Mouse (Mus musculus) inflammation-experienced regulatory T-cells, adult 6 months (primary cell): ENCODE results near the gene Btbd17. TPM values are rescaled to one million over a fixed set of nuclear protein-coding genes. Genes with fewer than 3 reads are reported as not detected.
A peak's percentile ranks its signal among the peaks of the same experiment; 100 is the strongest.

Experiments used
- ATAC-seq: one replicate; pipeline ENCODE4 v1.8.0; 2017
- polyA plus RNA-seq, 3 experiments: library from polyadenylated mRNA; unstranded; fragments of 100-300 nt; shearing (Covaris generic); gene quantifications; one replicate each; pipeline ENCODE4 v1.2.1; 2017

Gene Btbd17
- polyA plus RNA-seq, 3 experiments from 2014 or later, result not detected

- no peak for ATAC-seq
Observed at GRCm38 (mm10) chr11:114802540-114803267, 7.0 kb upstream of the Btbd17 start.

GRCm38 (mm10) chr11:114801906-114802305, 6.2 kb upstream of the Btbd17 start:
- ATAC-seq, result no peak

- ATAC-seq, result no peak
Observed at GRCm38 (mm10) chr11:114798624-114799023, 2.9 kb upstream of the Btbd17 start, which contains the start of gene Gpr142. Gene Gpr142, plus strand, starts transcription at chr11:114798924.

- ATAC-seq, result no peak
Observed at GRCm38 (mm10) chr11:114797981-114798380, 2.2 kb upstream of the Btbd17 start.

GRCm38 (mm10) chr11:114797176-114797575, 1.4 kb upstream of the Btbd17 start:
- ATAC-seq, result no peak

GRCm38 (mm10) chr11:114795231-114795746, 456 bp downstream of the Btbd17 start:
- no peak for ATAC-seq

- no peak for ATAC-seq
Observed at GRCm38 (mm10) chr11:114794691-114795090, 1.1 kb downstream of the Btbd17 start.

GRCm38 (mm10) chr11:114793868-114794545, 1.7 kb downstream of the Btbd17 start:
- ATAC-seq, result no peak

GRCm38 (mm10) chr11:114792931-114793494, 2.7 kb downstream of the Btbd17 start:
- no peak for ATAC-seq

- ATAC-seq, result no peak
Observed at GRCm38 (mm10) chr11:114791891-114792411, 3.8 kb downstream of the Btbd17 start.

GRCm38 (mm10) chr11:114791351-114791889, 4.3 kb downstream of the Btbd17 start:
- ATAC-seq, result no peak

GRCm38 (mm10) chr11:114790841-114791240, 4.9 kb downstream of the Btbd17 start:
- ATAC-seq, result no peak

- ATAC-seq, result no peak
Observed at GRCm38 (mm10) chr11:114790171-114790570, 5.6 kb downstream of the Btbd17 start.

GRCm38 (mm10) chr11:114789716-114790115, 6.0 kb downstream of the Btbd17 start:
- ATAC-seq, result no peak

- peak; percentile 28 for ATAC-seq
Observed at GRCm38 (mm10) chr11:114789061-114789714, 6.6 kb downstream of the Btbd17 start.

GRCm38 (mm10) chr11:114787611-114788010, 8.1 kb downstream of the Btbd17 start:
- no peak for ATAC-seq

- ATAC-seq, result no peak
Observed at GRCm38 (mm10) chr11:114786326-114786725, 9.4 kb downstream of the Btbd17 start.

GRCm38 (mm10) chr11:114785892-114786291, 9.9 kb downstream of the Btbd17 start:
- no peak for ATAC-seq

GRCm38 (mm10) chr11:114780076-114780475, 15.7 kb downstream of the Btbd17 start:
- ATAC-seq, result no peak

GRCm38 (mm10) chr11:114771896-114772295, 23.8 kb downstream of the Btbd17 start:
- ATAC-seq, result no peak

- ATAC-seq, result no peak
Observed at GRCm38 (mm10) chr11:114769911-114770310, 25.8 kb downstream of the Btbd17 start.
